Mouse (Mus musculus) brain, embryonic 14.5 days (tissue): ENCODE results near the gene Aire.

Experiments
- CTCF ChIP-seq: fragments of 200-500 bp; IDR thresholded peaks from 2 replicates; pipeline ENCODE4 v1.5.1; 2012; ENCODE audit warnings: inconsistent platforms, mild to moderate bottlenecking, moderate library complexity, borderline replicate concordance; ENCODE audit not compliant: insufficient read depth, insufficient read length; ENCODE audit errors: extremely low read depth
- POLR2A ChIP-seq: fragments of 200-500 bp; IDR thresholded peaks from 2 replicates; pipeline ENCODE4 v1.6.1; 2012; ENCODE audit warnings: mild to moderate bottlenecking, inconsistent platforms, borderline replicate concordance; ENCODE audit not compliant: poor library complexity, insufficient read depth, insufficient read length, severe bottlenecking; ENCODE audit errors: extremely low read depth

- TF ChIP-seq CTCF (peak; percentile 97), POLR2A (no peak)
Measured at GRCm38 (mm10) chr10:78018797-78019203, 24.6 kb downstream of the Aire start.
